Mouse (Mus musculus) limb, embryonic 14.5 days (tissue): Measurements from ENCODE around the gene Lig3. TPM values are rescaled to one million over a fixed set of nuclear protein-coding genes. Genes with fewer than 3 reads are reported as not detected.
"Not testable (repeated sequence)": the region's sequence is repeated elsewhere in the genome, so short reads cannot be mapped to it uniquely, and the experiment has no call there.

Source experiments
- ATAC-seq: fragments of 200-750 bp; cut with Nextera tagmentation; 2 replicates; pipeline ENCODE4 v1.8.0; 2017; ENCODE audit warnings: low read depth, moderate number of reproducible peaks, moderate TSS enrichment; ENCODE audit not compliant: low FRiP score
- DNase-seq: peaks from one replicate; pipeline ENCODE4 v3.0.0-alpha.2; 2015; ENCODE audit warnings: low spot score
- H3K27ac ChIP-seq: fragments of 300-500 bp; sonication (generic); replicated peaks from 2 replicates; pipeline ENCODE4 v1.5.1; 2014; ENCODE audit warnings: low read depth, mild to moderate bottlenecking, low read length, moderate library complexity, mixed read lengths
- H3K27me3 ChIP-seq: fragments of 300-500 bp; sonication (generic); 2 replicates; pipeline ENCODE4 v1.6.1; 2014; ENCODE audit warnings: low read length, mixed read lengths; ENCODE audit not compliant: control insufficient read depth, insufficient read depth
- H3K36me3 ChIP-seq: fragments of 300-500 bp; sonication (generic); 2 replicates; pipeline ENCODE4 v1.6.1; 2014; ENCODE audit warnings: mild to moderate bottlenecking, low read length, moderate library complexity, mixed read lengths; ENCODE audit not compliant: control insufficient read depth, insufficient read depth
- H3K4me1 ChIP-seq: fragments of 300-500 bp; sonication (generic); 2 replicates; pipeline ENCODE4 v1.6.1; 2014; ENCODE audit warnings: antibody characterized with exemption, low read length, mixed read lengths; ENCODE audit not compliant: control insufficient read depth, insufficient read depth
- H3K4me2 ChIP-seq: fragments of 300-500 bp; sonication (generic); replicated peaks from 2 replicates; pipeline ENCODE4 v1.6.1; 2014; ENCODE audit warnings: low read depth, mild to moderate bottlenecking, low read length, moderate library complexity; ENCODE audit not compliant: severe bottlenecking
- H3K4me3 ChIP-seq: fragments of 300-500 bp; sonication (generic); replicated peaks from 2 replicates; pipeline ENCODE4 v1.5.1; 2014; ENCODE audit warnings: low read length
- H3K9ac ChIP-seq: fragments of 300-500 bp; sonication (generic); 2 replicates; pipeline ENCODE4 v1.6.1; 2014; ENCODE audit warnings: mild to moderate bottlenecking, low read depth, low read length, moderate library complexity; ENCODE audit not compliant: severe bottlenecking
- H3K9me3 ChIP-seq: fragments of 300-500 bp; sonication (generic); 2 replicates; pipeline ENCODE4 v1.6.1; 2016; ENCODE audit warnings: low read length; ENCODE audit not compliant: control insufficient read depth
- POLR2A ChIP-seq: fragments of 200-500 bp; IDR thresholded peaks from 2 replicates; pipeline ENCODE4 v1.8.0; 2012; ENCODE audit warnings: inconsistent platforms, mild to moderate bottlenecking, moderate library complexity, borderline replicate concordance; ENCODE audit not compliant: insufficient read depth, insufficient read length; ENCODE audit errors: extremely low read depth
- WGBS: fragments of 180-500 bp; shearing (Covaris S2); extraction: QIAGEN DNeasy Blood & Tissue Kit; methylation state at CpG from one replicate; pipeline ENCODE4 v1.1.7; 2014; 5-methylcytosine and 5-hydroxymethylcytosine counted together
- polyA plus RNA-seq, 2 experiments: library from polyadenylated mRNA; depleted of rRNA in 1 of 2; stranded (reverse) in 1 of 2; unstranded in 1 of 2; fragments of >200 nt; fragmentation: Nextera tagmentation in 1 of 2; extraction: Ambion mirVana in 1 of 2; gene quantifications; 2 replicates each; pipeline versions ENCODE4 v1.2.1 to v1.2.3; 2012 to 2014

Gene Lig3
- polyA plus RNA-seq, 2 experiments = 35.8 to 38.6 TPM

DNA sequence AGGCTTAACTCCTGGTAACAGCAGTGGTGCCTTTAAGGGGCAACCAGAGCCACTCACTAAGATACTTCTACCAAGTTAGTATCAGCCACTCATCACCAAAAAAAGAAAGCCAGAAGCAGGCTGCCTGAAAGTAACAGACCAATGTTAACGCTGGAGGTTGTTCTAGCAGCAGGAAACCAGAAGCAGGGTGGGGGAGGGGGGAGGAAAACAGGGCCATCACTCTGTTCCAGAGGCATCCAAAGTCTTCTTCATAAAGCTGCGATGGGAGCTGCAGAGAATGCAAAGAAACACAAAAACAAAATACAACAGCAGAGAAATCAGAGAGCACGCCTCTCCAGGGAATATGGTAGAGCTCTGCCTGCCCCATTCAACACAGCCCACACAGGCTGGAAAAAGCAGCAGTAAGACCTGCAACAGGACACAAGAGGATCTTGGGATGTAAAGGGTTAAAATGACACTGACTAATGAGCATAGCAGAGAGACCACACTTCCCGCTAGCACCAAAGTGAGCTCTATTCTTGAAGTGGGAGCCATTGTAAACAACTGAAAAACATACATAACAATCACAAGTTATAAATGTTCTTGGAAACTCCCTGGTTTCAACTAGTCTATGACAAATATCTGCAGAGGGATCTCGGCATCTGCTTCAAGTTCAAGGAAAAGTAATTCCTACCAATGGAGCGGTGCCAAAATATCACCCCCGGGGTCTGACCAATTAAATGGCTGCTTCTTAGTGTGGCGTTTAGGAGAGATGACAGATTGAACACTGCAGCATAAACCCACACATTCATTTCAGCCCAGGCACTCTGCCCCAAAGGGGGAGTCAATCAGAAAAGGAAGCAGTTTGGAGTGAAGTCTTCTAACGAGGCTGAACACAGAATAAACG is 50.3 kb downstream of the Lig3 start:
- H3K27ac ChIP-seq = no peak overlapping the region
- H3K4me2 ChIP-seq = no peak overlapping the region
- ATAC-seq (no peak), DNase-seq (peak; percentile 50)
- H3K9me3 ChIP-seq = no peaks in the 10 kb centered on the region
- H3K36me3 ChIP-seq = no peaks in the 10 kb centered on the region
- H3K4me1 ChIP-seq = peaks cover 3% of the 10 kb centered on the region; the same call in 1 of the 2 replicates
- no peaks in the 10 kb centered on the region for H3K27me3 ChIP-seq
- H3K9ac ChIP-seq = peak overlapping the region; percentile 1; the same call in 1 of the 2 replicates
- no peak overlapping the region for H3K4me3 ChIP-seq
- no peak for TF ChIP-seq POLR2A
- 12% methylated on average over 10 of the region's 10 CpGs for WGBS

DNA sequence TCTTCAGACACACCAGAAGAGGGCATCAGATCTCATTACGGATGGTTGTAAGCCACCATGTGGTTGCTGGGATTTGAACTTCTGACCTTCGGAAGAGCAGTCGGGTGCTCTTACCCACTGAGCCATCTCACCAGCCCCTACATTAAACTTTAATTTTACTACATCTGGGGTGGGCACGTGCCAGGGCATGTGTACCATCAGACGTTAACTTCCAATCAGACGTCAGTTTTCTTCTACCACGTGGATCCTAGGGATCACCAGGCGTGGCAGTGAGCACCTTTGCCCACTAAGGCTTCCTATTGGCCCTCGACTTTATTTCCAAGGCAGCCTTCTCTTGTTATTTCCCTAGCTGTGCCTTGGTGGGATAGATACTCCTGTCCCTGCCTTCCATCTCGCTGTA is 51.5 kb downstream of the Lig3 start:
- H3K27me3 ChIP-seq = not testable (repeated sequence)

DNA sequence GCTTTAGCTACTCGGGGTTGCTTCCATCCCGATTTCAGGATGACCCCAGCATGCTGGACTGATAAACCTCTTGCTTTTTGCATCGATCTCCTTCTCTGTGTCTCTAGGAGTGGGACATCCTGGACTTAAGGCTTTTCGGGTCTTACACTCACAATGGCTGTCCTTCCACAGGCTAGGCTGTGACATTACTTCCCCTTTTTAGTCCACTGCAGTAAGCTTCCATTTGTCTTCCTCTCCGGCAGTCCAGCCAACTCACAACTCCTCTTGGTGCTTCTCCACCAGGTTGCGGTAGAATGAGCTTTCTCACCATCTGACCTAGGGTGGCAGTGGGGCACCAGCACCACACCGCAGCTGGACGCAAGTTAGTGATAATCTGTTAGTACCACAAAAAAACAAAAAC is 53.0 kb downstream of the Lig3 start:
- no peak for ATAC-seq
- Histone ChIP-seq H3K4me3 (no peak overlapping the region), H3K4me2 (no peak overlapping the region), H3K4me1 (peaks cover 12% of the 10 kb centered on the region; the same call in 1 of the 2 replicates), H3K9me3 (no peaks in the 10 kb centered on the region), H3K27me3 (no peaks in the 10 kb centered on the region), H3K27ac (no peak overlapping the region), H3K9ac (no peak overlapping the region), H3K36me3 (no peaks in the 10 kb centered on the region)
- no peak for TF ChIP-seq POLR2A
- WGBS = 88% methylated on average over 8 of the region's 8 CpGs
- DNase-seq = no peak

More for the DNA sequence above, 51.5 kb downstream of the Lig3 start:
- H3K4me1 ChIP-seq, H3K9me3 ChIP-seq, H3K4me3 ChIP-seq, ATAC-seq, DNase-seq, H3K4me2 ChIP-seq, H3K9ac ChIP-seq, H3K36me3 ChIP-seq, H3K27ac ChIP-seq: not testable (repeated sequence)
- 73% methylated on average over 10 of the region's 10 CpGs for WGBS

DNA sequence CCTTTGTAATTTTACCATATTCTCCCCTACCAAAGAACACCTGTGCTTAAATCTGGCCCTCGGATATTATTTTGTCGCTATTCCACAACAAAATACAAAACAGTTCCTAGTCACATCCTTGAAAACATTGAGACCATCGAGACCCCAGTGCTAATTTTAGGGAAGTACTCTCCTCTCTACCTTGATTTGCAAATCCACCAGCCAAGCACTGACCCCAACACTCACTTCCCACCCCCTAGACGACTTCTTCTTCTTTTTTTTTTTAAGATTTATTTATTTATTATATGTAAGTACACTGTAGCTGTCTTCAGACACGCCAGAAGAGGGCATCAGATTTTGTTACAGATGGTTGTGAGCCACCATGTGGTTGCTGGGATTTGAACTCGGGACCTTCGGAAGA is 53.5 kb downstream of the Lig3 start:
- ATAC-seq, H3K27me3 ChIP-seq, H3K36me3 ChIP-seq, H3K27ac ChIP-seq, DNase-seq, H3K9ac ChIP-seq, H3K9me3 ChIP-seq, H3K4me3 ChIP-seq, H3K4me2 ChIP-seq: not testable (repeated sequence)
- peaks cover 12% of the 10 kb centered on the region; the same call in 1 of the 2 replicates for H3K4me1 ChIP-seq
- 81% methylated on average over 7 of the region's 7 CpGs for WGBS

DNA sequence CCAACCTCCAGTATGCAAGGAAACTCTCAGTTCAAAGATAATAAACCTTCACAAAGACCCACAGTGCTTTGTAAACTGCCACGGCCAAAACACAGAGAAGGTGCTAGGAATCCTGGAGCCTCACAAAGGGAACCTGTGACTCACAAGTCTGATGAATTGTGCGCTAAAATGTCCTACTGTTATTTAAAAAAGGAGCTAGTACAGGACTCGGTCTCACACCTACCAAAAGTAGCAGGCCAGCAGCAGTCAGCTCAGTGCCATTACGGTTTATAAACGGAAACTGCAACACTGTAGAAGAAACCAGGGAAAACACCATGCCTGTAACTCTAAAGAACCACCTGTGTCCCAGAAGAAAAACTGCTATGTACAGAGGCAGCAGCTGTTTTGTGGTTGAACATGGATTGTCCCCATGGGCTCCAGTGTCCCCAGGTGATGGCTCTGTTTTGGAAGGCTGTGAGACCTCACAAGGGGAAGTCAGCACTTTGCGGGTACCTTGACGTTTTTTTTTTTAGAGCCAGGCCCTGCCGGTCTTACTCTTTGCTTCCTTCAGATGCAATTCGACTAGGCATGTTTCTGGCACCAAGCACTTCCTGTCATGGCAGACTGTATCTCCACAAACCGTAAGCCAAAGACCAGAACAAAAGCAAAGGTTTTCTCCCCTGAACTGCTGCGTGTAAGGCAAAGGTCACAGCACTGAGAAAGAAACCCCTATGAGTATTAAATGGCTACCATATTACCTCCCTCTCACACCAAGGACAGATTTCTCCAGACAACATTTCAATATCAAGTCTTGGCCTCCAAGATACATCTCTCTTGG is 54.9 kb downstream of the Lig3 start:
- WGBS = 40% methylated on average over 11 of the region's 11 CpGs
- Histone ChIP-seq H3K36me3 (no peaks in the 10 kb centered on the region), H3K4me1 (peaks cover 12% of the 10 kb centered on the region; the same call in 1 of the 2 replicates)

More for the DNA sequence above, 54.9 kb downstream of the Lig3 start:
- H3K4me2 ChIP-seq = no peak overlapping the region
- no peaks in the 10 kb centered on the region for H3K27me3 ChIP-seq
- H3K4me3 ChIP-seq = no peak overlapping the region
- no peak for DNase-seq
- no peak for ATAC-seq
- no peak for TF ChIP-seq POLR2A
- no peaks in the 10 kb centered on the region for H3K9me3 ChIP-seq
- H3K9ac ChIP-seq = no peak overlapping the region
- H3K27ac ChIP-seq = 0 out of 2 replicates have a peak overlapping the region, but pooled peaks have one; percentile 48
